Mouse (Mus musculus): ENCODE data around the gene Ninj1. TPM values are rescaled to one million over a fixed set of nuclear protein-coding genes. Genes with fewer than 3 reads are reported as not detected.

The Ninj1 gene
- polyA plus RNA-seq, 1 experiment from 2014 or later = 16.9 TPM

DNA sequence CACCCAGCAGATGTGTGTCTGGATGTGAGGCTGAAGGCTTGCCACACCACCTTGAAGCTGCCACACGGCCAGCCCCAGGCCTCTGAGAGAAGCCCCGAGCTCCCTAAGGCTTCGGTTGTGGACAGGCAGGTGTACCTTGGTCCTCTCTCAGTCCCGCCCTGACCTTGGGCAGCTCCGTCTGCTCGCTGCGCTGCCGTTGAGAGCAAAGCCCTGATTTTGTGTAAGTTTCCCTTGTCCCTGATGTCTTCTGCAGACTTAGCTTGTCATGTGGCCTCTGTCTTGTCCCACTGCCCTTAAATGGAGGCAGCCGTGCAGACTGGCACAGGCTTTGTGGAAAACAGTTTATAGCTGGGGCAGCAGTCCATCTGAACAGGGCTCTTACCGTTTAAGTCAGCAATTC is 33.3 kb upstream of the Ninj1 start:
- Histone ChIP-seq H3K4me1 (no peaks in the 10 kb centered on the region), H3K27ac (no peak overlapping the region), H3K36me3 (replicated peaks) (no peaks in the 10 kb centered on the region), H3K27me3 (peaks cover 13% of the 10 kb centered on the region), H3K9ac (no peak overlapping the region), H3K4me3 (replicated peaks) (no peak overlapping the region), H3K9me3 (no peaks in the 10 kb centered on the region), H3K4me2 (no peak overlapping the region)
- no peak for ATAC-seq (ENCODE audit: low FRiP score)
- 82% methylated on average over 10 of the region's 10 CpGs for WGBS

- 70% methylated on average over 7 of the region's 7 CpGs for WGBS
- no peaks in the 10 kb centered on the region for H3K9me3 ChIP-seq
- ATAC-seq (ENCODE audit: low FRiP score) = no peak
These were observed 32.7 kb upstream of the Ninj1 start for GRCm38 (mm10) chr13:49154621-49155020.

DNA sequence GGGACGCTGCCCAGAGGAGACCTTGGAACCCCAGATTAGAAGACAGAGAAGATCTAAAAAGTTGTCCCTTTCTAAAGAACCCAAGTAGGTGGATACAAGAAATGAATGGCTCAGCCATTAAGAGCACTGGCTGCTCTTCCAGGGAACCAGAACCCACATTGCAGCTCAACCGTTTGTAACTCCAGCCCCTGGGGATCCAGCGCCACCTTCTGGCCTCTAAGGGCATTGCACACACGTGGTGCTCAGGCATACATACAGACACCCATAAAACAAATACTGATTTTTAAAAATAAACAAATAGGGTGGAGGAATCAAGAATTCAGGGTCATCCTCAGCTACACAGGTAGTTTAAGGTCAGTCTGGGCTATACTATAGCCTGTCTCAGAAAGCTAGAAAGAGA is 30.6 kb upstream of the Ninj1 start:
- ATAC-seq (ENCODE audit: low FRiP score) = no peak
- WGBS = 74% methylated on average over 4 of the region's 4 CpGs
- H3K9ac ChIP-seq = no peak overlapping the region
- no peak overlapping the region for H3K4me2 ChIP-seq
- H3K27me3 ChIP-seq = no peaks in the 10 kb centered on the region
- no peaks in the 10 kb centered on the region for H3K4me1 ChIP-seq
- no peaks in the 10 kb centered on the region for H3K9me3 ChIP-seq
- no peak overlapping the region for H3K4me3 ChIP-seq (replicated peaks)
- no peaks in the 10 kb centered on the region for H3K36me3 ChIP-seq (replicated peaks)
- no peak overlapping the region for H3K27ac ChIP-seq

More at GRCm38 (mm10) chr13:49154621-49155020, 32.7 kb upstream of the Ninj1 start:
- peaks cover 7% of the 10 kb centered on the region for H3K27me3 ChIP-seq
- no peak overlapping the region for H3K27ac ChIP-seq
- H3K36me3 ChIP-seq (replicated peaks) = no peaks in the 10 kb centered on the region
- no peaks in the 10 kb centered on the region for H3K4me1 ChIP-seq
- H3K9ac ChIP-seq = no peak overlapping the region
- no peak overlapping the region for H3K4me3 ChIP-seq (replicated peaks)
- no peak overlapping the region for H3K4me2 ChIP-seq

GRCm38 (mm10) chr13:49158040-49158713 is 29.1 kb upstream of the Ninj1 start:
- ATAC-seq (ENCODE audit: low FRiP score) = no peak
- H3K4me2 ChIP-seq = no peak overlapping the region
- no peaks in the 10 kb centered on the region for H3K4me1 ChIP-seq
- H3K9me3 ChIP-seq = no peaks in the 10 kb centered on the region
- H3K4me3 ChIP-seq (replicated peaks) = no peak overlapping the region
- no peaks in the 10 kb centered on the region for H3K36me3 ChIP-seq (replicated peaks)
- no peak overlapping the region for H3K9ac ChIP-seq
- no peak overlapping the region for H3K27ac ChIP-seq
- WGBS = 84% methylated on average over 10 of the region's 10 CpGs
- H3K27me3 ChIP-seq = no peaks in the 10 kb centered on the region

DNA sequence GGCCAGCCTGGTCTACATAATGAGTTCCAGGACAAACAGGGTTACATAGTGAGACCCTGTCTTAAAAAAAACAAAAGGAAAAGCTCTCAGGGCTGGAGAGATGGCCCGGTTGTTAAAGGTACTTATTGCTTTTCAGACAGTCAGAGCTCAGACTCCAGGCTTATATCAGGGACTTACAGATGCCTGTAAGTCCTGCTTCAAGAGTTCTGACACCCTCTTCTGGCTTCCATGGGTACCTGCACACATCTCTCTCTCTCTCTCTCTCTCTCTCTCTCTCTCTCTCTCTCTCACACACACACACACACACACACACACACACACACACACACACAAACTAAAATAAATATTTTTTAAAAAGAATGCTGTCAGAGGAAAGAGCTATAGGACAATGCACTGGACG is 26.0 kb upstream of the Ninj1 start:
- H3K9ac ChIP-seq = no peak overlapping the region
- WGBS = 67% methylated on average over 2 of the region's 2 CpGs
- H3K4me1 ChIP-seq = no peaks in the 10 kb centered on the region

DNA sequence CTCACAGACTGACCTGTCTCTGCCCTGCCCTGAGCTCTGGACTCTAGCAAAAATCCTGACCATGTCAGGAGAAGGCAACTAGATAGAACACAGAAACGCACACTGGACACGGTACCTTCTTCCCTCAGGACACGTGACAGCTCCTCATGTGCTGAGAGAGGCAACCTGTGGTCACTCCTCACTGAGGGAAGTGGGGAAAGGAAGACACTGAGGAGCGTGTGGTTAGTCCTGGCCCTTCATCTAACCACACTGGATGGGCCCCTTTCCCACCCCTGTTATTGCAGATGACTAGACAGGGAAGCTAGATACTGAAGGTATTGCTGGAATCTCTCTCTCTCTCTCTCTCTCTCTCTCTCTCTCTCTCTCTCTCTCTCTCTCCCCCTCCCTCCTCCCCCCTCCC is 24.6 kb upstream of the Ninj1 start:
- Histone ChIP-seq H3K9me3 (no peaks in the 10 kb centered on the region), H3K27ac (no peak overlapping the region), H3K4me3 (replicated peaks) (no peak overlapping the region), H3K4me2 (no peak overlapping the region), H3K36me3 (replicated peaks) (no peaks in the 10 kb centered on the region), H3K27me3 (no peaks in the 10 kb centered on the region), H3K4me1 (no peaks in the 10 kb centered on the region), H3K9ac (no peak overlapping the region)
- ATAC-seq (ENCODE audit: low FRiP score) = no peak
- 87% methylated on average over 4 of the region's 4 CpGs for WGBS

More for the DNA sequence above, 26.0 kb upstream of the Ninj1 start:
- no peaks in the 10 kb centered on the region for H3K27me3 ChIP-seq
- H3K9me3 ChIP-seq = no peaks in the 10 kb centered on the region
- no peak overlapping the region for H3K4me3 ChIP-seq (replicated peaks)
- H3K4me2 ChIP-seq = no peak overlapping the region
- H3K36me3 ChIP-seq (replicated peaks) = no peaks in the 10 kb centered on the region
- H3K27ac ChIP-seq = no peak overlapping the region
- no peak for ATAC-seq (ENCODE audit: low FRiP score)

DNA sequence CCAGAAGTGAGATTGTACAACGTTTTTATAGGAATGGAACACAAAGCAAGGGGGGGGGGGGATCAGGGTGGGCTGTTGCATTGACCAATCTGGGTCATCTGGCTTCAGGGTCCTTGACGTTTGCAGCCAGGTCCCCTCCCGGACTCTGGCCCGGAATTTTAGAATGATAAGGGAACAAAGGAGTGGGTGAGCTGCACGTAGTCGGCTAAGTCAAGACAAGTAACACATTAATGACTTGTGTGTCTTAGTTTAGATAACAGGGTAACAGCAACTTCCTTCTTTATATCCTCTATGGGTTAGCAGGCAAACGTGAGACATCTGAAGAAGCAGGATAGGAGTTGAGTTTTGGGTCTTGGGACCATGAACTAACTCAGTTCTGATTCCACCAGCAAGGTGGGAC is 23.6 kb upstream of the Ninj1 start:
- no peaks in the 10 kb centered on the region for H3K27me3 ChIP-seq
- no peaks in the 10 kb centered on the region for H3K9me3 ChIP-seq
- WGBS = 80% methylated on average over 7 of the region's 7 CpGs

GRCm38 (mm10) chr13:49167081-49167480 is 20.2 kb upstream of the Ninj1 start:
- Histone ChIP-seq H3K36me3 (replicated peaks) (no peaks in the 10 kb centered on the region), H3K4me1 (no peaks in the 10 kb centered on the region), H3K4me3 (replicated peaks) (no peak overlapping the region), H3K4me2 (no peak overlapping the region), H3K9ac (no peak overlapping the region), H3K27ac (no peak overlapping the region), H3K9me3 (no peaks in the 10 kb centered on the region), H3K27me3 (no peaks in the 10 kb centered on the region; the same call in 1 of the 2 replicates)
- no peak for ATAC-seq (ENCODE audit: low FRiP score)
- WGBS = 78% methylated on average over 9 of the region's 9 CpGs

More for the DNA sequence above, 23.6 kb upstream of the Ninj1 start:
- no peak overlapping the region for H3K4me2 ChIP-seq
- H3K4me3 ChIP-seq (replicated peaks) = no peak overlapping the region
- no peak for ATAC-seq (ENCODE audit: low FRiP score)
- no peaks in the 10 kb centered on the region for H3K4me1 ChIP-seq
- H3K9ac ChIP-seq = no peak overlapping the region
- no peaks in the 10 kb centered on the region for H3K36me3 ChIP-seq (replicated peaks)
- H3K27ac ChIP-seq = no peak overlapping the region

- H3K9me3 ChIP-seq = no peaks in the 10 kb centered on the region
- no peaks in the 10 kb centered on the region for H3K36me3 ChIP-seq (replicated peaks)
- H3K9ac ChIP-seq = no peak overlapping the region
- H3K4me1 ChIP-seq = no peaks in the 10 kb centered on the region
- peak; percentile 61 for ATAC-seq (ENCODE audit: low FRiP score)
- WGBS = 21% methylated on average over 17 of the region's 17 CpGs
- H3K4me3 ChIP-seq (replicated peaks) = no peak overlapping the region
- no peak overlapping the region for H3K27ac ChIP-seq
- H3K4me2 ChIP-seq = no peak overlapping the region
- peaks cover 5% of the 10 kb centered on the region; the same call in 1 of the 2 replicates for H3K27me3 ChIP-seq
These were observed 17.7 kb upstream of the Ninj1 start for GRCm38 (mm10) chr13:49169448-49170207.

DNA sequence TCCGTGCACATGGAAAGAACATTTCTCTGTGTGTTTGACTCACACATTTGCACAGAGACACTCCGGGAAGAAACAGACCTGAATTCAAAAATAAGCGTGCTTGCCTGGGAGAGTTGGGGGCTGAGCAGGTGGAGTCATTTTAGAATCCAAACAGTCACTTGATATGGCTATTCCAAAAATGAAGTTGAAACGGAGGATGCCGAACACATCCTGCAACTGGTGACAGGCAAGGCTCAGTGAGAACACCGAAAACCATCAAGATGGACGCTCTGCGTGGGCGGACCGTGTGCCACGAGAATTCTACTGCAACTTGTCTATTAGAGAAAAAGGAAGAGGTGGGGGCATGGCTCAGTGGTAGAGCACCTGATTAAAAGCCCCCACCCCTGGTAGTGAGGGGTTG is 16.7 kb upstream of the Ninj1 start:
- no peak overlapping the region for H3K4me3 ChIP-seq (replicated peaks)
- no peaks in the 10 kb centered on the region for H3K36me3 ChIP-seq (replicated peaks)
- no peaks in the 10 kb centered on the region for H3K4me1 ChIP-seq

DNA sequence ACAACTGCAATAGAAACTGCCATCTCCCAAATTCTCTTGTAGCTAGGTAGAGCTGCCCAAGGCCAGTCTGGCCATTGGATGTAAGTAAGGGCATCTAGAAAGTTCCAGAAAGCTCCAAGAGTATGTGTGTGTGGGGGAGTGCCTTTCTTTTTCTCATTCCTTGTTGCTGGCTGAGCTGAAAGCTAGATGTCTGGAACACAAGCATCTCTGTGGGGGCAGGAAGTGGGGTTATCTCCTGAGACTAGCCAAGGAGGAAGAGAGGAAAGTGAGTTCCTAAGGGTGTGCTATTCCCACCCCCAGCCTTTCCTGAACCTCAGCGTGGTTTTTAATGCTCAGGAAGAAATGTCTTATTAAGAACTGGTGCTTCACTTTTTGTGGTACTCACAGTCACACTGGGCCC is 15.6 kb upstream of the Ninj1 start:
- H3K4me1 ChIP-seq = no peaks in the 10 kb centered on the region
- H3K9ac ChIP-seq = no peak overlapping the region
- H3K4me2 ChIP-seq = no peak overlapping the region
- no peak overlapping the region for H3K4me3 ChIP-seq (replicated peaks)
- no peaks in the 10 kb centered on the region for H3K36me3 ChIP-seq (replicated peaks)
- no peaks in the 10 kb centered on the region for H3K9me3 ChIP-seq
- H3K27me3 ChIP-seq = peaks cover 5% of the 10 kb centered on the region; the same call in 1 of the 2 replicates
- 81% methylated on average over 1 of the region's 1 CpGs for WGBS
- H3K27ac ChIP-seq = no peak overlapping the region
- ATAC-seq (ENCODE audit: low FRiP score) = no peak

More for the DNA sequence above, 16.7 kb upstream of the Ninj1 start:
- no peak overlapping the region for H3K9ac ChIP-seq
- H3K27ac ChIP-seq = no peak overlapping the region
- no peaks in the 10 kb centered on the region for H3K9me3 ChIP-seq
- H3K4me2 ChIP-seq = no peak overlapping the region
- peaks cover 5% of the 10 kb centered on the region; the same call in 1 of the 2 replicates for H3K27me3 ChIP-seq
- WGBS = 94% methylated on average over 11 of the region's 11 CpGs
- ATAC-seq (ENCODE audit: low FRiP score) = no peak

GRCm38 (mm10) chr13:49172335-49172734 is 14.9 kb upstream of the Ninj1 start:
- Histone ChIP-seq H3K9ac (no peak overlapping the region), H3K9me3 (no peaks in the 10 kb centered on the region), H3K27ac (no peak overlapping the region), H3K27me3 (peaks cover 5% of the 10 kb centered on the region; the same call in 1 of the 2 replicates), H3K36me3 (replicated peaks) (no peaks in the 10 kb centered on the region), H3K4me3 (replicated peaks) (no peak overlapping the region), H3K4me2 (no peak overlapping the region), H3K4me1 (no peaks in the 10 kb centered on the region)
- whole genome bisulfite sequencing = 84% methylated on average over 7 of the region's 7 CpGs
- no peak for ATAC-seq (ENCODE audit: low FRiP score)

Measured in forebrain, embryonic 12.5 days (tissue).